Mouse (Mus musculus) heart, embryonic 14.5 days (tissue): ENCODE measurements around the gene Elf3. TPM values are rescaled to one million over a fixed set of nuclear protein-coding genes. Genes with fewer than 3 reads are reported as not detected.
"Not testable (repeated sequence)": the region's sequence is repeated elsewhere in the genome, so short reads cannot be mapped to it uniquely, and the experiment has no call there.

Experiments
- ATAC-seq: fragments of 200-750 bp; cut with Nextera tagmentation; 2 replicates; pipeline ENCODE4 v1.8.0; 2017; ENCODE audit warnings: low read depth, moderate TSS enrichment; ENCODE audit not compliant: insufficient number of reproducible peaks, insufficient read depth, low FRiP score
- H3K27ac ChIP-seq, 2 experiments: fragments of 200-500 bp in 1 of 2; fragments of 300-500 bp in 1 of 2; sonication (generic) in 1 of 2; replicated peaks in 1 of 2; 2 replicates each; pipeline ENCODE4 v1.5.1; 2012 to 2014; ENCODE audit warnings: low read depth in 2 of 2, low read length in 2 of 2, control low read depth in 1 of 2, mild to moderate bottlenecking in 1 of 2, mixed read lengths in 1 of 2; ENCODE audit not compliant: control insufficient read depth in 1 of 2, insufficient read depth in 1 of 2
- H3K27me3 ChIP-seq: fragments of 300-500 bp; sonication (generic); 2 replicates; pipeline ENCODE4 v1.6.1; 2014; ENCODE audit warnings: mild to moderate bottlenecking, low read length, control low read depth; ENCODE audit not compliant: control insufficient read depth, insufficient read depth
- H3K36me3 ChIP-seq: fragments of 300-500 bp; sonication (generic); 2 replicates; pipeline ENCODE4 v1.6.1; 2014; ENCODE audit warnings: mild to moderate bottlenecking, control low read depth, low read length, mixed read lengths; ENCODE audit not compliant: control insufficient read depth, insufficient read depth
- H3K4me1 ChIP-seq, 2 experiments: fragments of 200-500 bp in 1 of 2; fragments of 300-500 bp in 1 of 2; sonication (generic) in 1 of 2; 2 replicates each; pipeline ENCODE4 v1.6.1; 2012 to 2014; ENCODE audit warnings: low read length in 2 of 2, control low read depth in 1 of 2, mixed read lengths in 1 of 2; ENCODE audit not compliant: control insufficient read depth in 2 of 2, insufficient read depth in 2 of 2
- H3K4me2 ChIP-seq: fragments of 300-500 bp; sonication (generic); 2 replicates; pipeline ENCODE4 v1.6.1; 2014; ENCODE audit warnings: mild to moderate bottlenecking, low read length
- H3K4me3 ChIP-seq, 2 experiments: fragments of 200-500 bp in 1 of 2; fragments of 300-500 bp in 1 of 2; sonication (generic) in 1 of 2; 2 replicates each; pipeline ENCODE4 v1.5.1; 2012 to 2014; ENCODE audit warnings: low read length in 2 of 2, mild to moderate bottlenecking in 2 of 2, control low read depth in 1 of 2, low read depth in 1 of 2, moderate library complexity in 1 of 2; ENCODE audit not compliant: control insufficient read depth in 1 of 2, insufficient read depth in 1 of 2
- H3K9ac ChIP-seq: fragments of 300-500 bp; sonication (generic); 2 replicates; pipeline ENCODE4 v1.6.1; 2014; ENCODE audit warnings: mild to moderate bottlenecking, low read length
- H3K9me3 ChIP-seq: fragments of 300-500 bp; sonication (generic); 2 replicates; pipeline ENCODE4 v1.6.1; 2016; ENCODE audit warnings: low read length, control low read depth; ENCODE audit not compliant: control insufficient read depth
- WGBS: fragments of 180-500 bp; shearing (Covaris S2); extraction: QIAGEN DNeasy Blood & Tissue Kit; methylation state at CpG from one replicate; pipeline ENCODE4 v1.1.7; 2014; 5-methylcytosine and 5-hydroxymethylcytosine counted together
- polyA plus RNA-seq: library from polyadenylated mRNA; unstranded; fragments of >200 nt; fragmentation: Nextera tagmentation; extraction: Ambion mirVana; gene quantifications from 2 replicates; pipeline ENCODE4 v1.2.1, GENCODE M21; 2014

Gene Elf3
- polyA plus RNA-seq, 1 experiment from 2014 or later: 0.39 TPM

DNA sequence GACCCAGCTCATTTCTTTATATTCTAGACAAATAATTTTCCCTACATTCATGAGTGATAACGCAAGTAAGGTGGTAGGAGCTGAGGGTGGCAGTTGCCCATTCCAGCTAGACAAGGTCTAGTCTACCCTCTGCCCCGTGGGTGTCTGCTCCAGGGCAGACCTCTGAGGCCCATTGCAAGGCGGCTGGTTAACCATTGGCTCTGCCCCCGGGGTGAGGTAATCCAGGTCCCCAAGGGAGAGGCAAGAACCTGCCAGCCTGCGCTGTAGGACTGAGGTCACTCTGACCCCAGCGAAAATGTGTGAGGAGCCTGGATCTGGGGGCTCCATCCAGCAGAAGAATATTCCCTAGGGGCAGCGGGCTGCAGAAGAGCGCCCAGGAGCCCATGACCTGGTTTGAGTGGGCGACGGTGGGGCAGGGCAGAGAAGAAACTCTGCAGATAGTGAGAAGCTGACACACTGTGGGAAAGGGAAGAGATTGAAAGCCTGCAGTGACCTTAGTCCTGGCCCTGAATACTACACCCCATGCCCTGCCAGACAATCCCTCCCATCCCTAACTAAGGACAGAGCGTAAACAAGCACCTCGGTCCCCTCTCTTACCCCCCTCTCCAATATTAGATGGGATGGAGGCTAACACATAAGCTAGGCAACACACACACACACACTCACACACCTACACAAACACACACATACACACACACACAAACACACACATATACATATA is 21.1 kb downstream of the Elf3 start:
- Histone ChIP-seq H3K27ac (no peak overlapping the region), H3K36me3 (no peaks in the 10 kb centered on the region), H3K4me3 (no peak overlapping the region), H3K4me1 (no peaks in the 10 kb centered on the region), H3K4me2 (no peak overlapping the region), H3K27me3 (no peaks in the 10 kb centered on the region), H3K9ac (no peak overlapping the region), H3K9me3 (no peaks in the 10 kb centered on the region)
- WGBS: 62% methylated on average over 12 of the region's 12 CpGs
- ATAC-seq: no peak

DNA sequence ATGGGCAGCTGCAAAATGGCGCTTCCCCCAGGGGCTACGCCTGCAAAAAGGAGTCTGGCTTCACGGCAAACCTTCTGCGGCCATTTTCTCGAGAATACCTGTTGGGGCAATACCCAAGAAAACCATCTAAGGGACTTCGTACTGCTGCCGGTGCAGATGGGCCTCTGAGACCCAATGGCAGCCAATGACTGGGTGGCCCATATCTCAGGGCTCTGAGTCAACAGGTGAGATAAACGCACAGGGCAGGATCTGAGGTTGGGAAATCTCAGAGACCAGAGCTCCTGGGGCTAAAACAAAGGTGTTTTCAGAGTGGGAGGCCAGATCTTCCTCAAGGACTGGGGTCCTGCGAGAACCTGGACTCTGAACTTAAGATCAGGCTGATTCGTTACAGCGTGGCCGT is 23.6 kb downstream of the Elf3 start:
- H3K9ac ChIP-seq: no peak overlapping the region
- no peak overlapping the region for H3K4me2 ChIP-seq
- ATAC-seq: no peak
- H3K4me1 ChIP-seq: no peaks in the 10 kb centered on the region
- H3K9me3 ChIP-seq: no peaks in the 10 kb centered on the region
- no peaks in the 10 kb centered on the region for H3K36me3 ChIP-seq
- H3K27ac ChIP-seq: no peak overlapping the region
- no peaks in the 10 kb centered on the region for H3K27me3 ChIP-seq
- H3K4me3 ChIP-seq: no peak overlapping the region
- WGBS: 84% methylated on average over 12 of the region's 12 CpGs

DNA sequence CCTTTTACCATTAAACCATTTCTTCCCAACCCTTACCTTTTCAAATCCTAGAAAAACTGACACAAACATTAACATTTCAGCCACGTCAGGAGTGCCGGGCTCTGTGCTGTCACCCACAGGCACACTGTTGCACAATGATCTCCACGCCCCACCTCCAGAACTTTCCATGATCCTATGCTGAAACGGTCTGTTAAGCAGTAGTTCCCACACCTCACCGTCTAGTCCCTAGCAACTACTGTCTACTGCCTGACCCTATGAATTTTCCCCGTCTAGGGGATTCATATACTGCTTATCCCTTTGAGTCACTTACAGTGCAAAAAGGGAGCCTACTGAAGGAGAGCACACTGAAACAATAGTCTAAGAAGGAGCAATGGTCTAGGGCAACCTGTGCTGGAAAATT is 24.4 kb downstream of the Elf3 start:
- no peaks in the 10 kb centered on the region for H3K27me3 ChIP-seq
- ATAC-seq: no peak
- no peaks in the 10 kb centered on the region for H3K4me1 ChIP-seq
- H3K27ac ChIP-seq: no peak overlapping the region
- H3K9ac ChIP-seq: no peak overlapping the region
- 84% methylated on average over 6 of the region's 6 CpGs for WGBS
- H3K9me3 ChIP-seq: no peaks in the 10 kb centered on the region
- H3K4me3 ChIP-seq: no peak overlapping the region
- no peak overlapping the region for H3K4me2 ChIP-seq
- H3K36me3 ChIP-seq: no peaks in the 10 kb centered on the region

DNA sequence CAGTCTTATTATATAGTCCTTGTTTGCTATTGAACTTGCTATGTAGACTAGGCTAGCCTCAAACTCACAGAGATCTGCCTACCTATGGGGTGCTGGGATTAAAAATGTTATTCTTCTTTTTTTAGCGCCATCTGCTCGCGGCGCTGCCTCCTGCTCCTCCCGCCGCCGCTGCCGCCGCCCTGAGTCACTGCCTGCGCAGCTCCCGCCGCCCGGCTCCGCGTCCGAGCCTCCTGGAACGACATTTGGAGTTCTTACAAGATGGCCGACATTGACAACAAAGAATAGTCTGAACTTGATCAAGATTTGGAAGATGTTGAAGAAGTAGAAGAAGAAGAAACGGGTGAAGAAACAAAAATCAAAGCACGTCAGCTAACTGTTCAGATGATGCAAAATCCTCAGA is 26.5 kb downstream of the Elf3 start:
- not testable (repeated sequence) for H3K27me3 ChIP-seq

DNA sequence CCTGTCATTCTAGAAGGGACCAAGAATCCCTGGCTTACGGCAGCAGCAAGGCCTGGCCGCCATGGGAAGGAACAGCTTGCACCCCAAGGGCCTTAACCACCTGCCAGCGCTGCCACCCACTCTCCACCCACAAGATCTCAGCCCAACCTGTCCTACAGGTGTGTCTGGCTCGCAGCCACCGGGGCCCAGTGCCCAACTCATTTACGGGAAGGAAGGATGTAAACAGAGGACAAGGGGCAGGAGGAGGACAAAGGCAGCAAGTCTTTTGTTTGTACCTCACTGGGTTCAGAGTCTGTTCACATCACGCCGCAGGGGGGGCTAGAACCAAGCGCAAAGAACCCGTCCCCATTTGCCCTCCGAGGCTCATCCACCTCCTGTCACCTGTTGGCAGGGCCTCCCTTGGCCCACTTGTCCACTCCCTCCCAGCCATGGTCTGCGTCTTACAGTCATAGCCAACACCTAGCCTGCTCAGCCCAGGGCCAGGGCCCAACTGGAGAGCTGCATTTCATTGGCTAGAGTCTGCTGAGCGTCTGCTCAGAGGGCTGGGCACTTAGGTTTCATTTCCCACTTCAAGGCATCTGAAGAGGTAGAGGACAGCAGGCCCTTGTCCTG is 30.9 kb downstream of the Elf3 start:
- Histone ChIP-seq H3K27me3 (0 out of 2 replicates have a peak, but pooled peaks cover 7% of the 10 kb centered on the region), H3K4me3 (no peak overlapping the region), H3K9me3 (no peaks in the 10 kb centered on the region), H3K27ac (no peak overlapping the region), H3K36me3 (no peaks in the 10 kb centered on the region), H3K4me2 (no peak overlapping the region), H3K4me1 (no peaks in the 10 kb centered on the region), H3K9ac (no peak overlapping the region)
- no peak for ATAC-seq
- 83% methylated on average over 13 of the region's 13 CpGs for WGBS

More for the DNA sequence above, 26.5 kb downstream of the Elf3 start:
- not testable (repeated sequence) for H3K9me3 ChIP-seq, H3K36me3 ChIP-seq, H3K4me2 ChIP-seq, H3K4me1 ChIP-seq, H3K4me3 ChIP-seq, H3K9ac ChIP-seq, ATAC-seq, H3K27ac ChIP-seq
- WGBS: 70% methylated on average over 20 of the region's 20 CpGs

DNA sequence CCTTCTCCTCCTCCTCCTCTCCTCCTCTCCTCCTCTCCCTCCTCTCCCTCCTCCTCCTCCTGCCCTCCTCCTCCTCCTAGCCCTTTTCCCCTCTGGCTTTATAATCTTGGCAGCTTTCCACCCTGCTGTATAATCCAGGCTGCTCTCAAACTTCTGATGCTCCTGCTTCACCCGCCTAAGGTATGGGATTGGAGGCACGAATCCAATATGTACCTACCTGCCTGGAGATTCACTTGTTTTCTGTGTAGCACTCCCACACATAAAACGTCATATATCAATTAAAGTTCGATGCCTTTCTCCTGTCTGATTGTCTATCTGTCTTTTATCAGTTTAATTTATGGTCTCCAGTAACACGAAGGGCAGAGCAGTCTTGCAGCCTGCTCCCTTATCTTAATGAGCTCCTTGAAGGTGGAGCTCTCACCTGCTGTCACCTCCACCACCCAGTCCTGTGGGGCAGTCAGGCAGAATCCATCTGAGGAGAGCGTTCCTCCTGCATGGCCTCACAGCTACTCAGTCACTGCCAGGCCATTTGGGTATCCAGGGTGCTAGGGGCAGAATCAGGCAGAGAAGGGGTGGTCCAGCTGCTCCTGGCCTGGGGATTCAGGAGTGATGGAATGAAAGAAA is 33.3 kb downstream of the Elf3 start:
- Histone ChIP-seq H3K27ac (no peak overlapping the region), H3K9ac (no peak overlapping the region), H3K4me1 (no peaks in the 10 kb centered on the region), H3K4me2 (no peak overlapping the region), H3K4me3 (no peak overlapping the region), H3K9me3 (no peaks in the 10 kb centered on the region), H3K27me3 (0 out of 2 replicates have a peak, but pooled peaks cover 7% of the 10 kb centered on the region), H3K36me3 (no peaks in the 10 kb centered on the region)
- 52% methylated on average over 6 of the region's 6 CpGs for WGBS
- ATAC-seq: no peak

DNA sequence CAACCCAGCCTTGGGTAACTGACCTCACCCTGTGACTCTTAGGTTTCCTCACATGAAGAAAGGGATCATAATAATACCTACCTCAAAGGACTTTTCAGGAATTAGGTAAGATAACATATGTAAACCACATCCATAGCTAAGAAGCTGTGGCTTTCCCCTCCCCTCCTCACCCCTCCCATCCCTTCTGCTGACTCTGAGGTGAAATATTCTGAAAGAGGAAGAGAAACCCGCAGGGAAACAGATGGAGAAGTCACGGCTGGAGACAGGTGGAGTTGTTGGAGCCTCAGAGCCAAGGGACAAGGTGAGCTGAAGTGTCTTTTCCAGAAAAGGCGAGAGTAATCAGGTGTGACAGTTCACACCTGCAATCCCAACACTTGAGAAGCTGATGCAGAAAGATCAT is 34.2 kb downstream of the Elf3 start:
- H3K27me3 ChIP-seq: 0 out of 2 replicates have a peak, but pooled peaks cover 7% of the 10 kb centered on the region
- H3K9me3 ChIP-seq: no peaks in the 10 kb centered on the region
- H3K4me2 ChIP-seq: no peak overlapping the region
- no peaks in the 10 kb centered on the region for H3K4me1 ChIP-seq
- H3K27ac ChIP-seq: no peak overlapping the region
- no peak for ATAC-seq
- 76% methylated on average over 3 of the region's 3 CpGs for WGBS
- H3K9ac ChIP-seq: no peak overlapping the region
- H3K4me3 ChIP-seq: no peak overlapping the region
- no peaks in the 10 kb centered on the region for H3K36me3 ChIP-seq
